Mouse (Mus musculus) bone marrow macrophage, adult 2 months (primary cell): Measurements from ENCODE around the gene Asb18. TPM values are rescaled to one million over a fixed set of nuclear protein-coding genes. Genes with fewer than 3 reads are reported as not detected.

ENCODE experiments used
- H3K27ac ChIP-seq: 2 replicates; pipeline ENCODE4 v1.5.1; 2012; ENCODE audit warnings: low read depth, low read length; ENCODE audit not compliant: insufficient read depth
- H3K4me1 ChIP-seq: 2 replicates; pipeline ENCODE4 v1.6.1; 2012; ENCODE audit warnings: low read length; ENCODE audit not compliant: control insufficient read depth, insufficient read depth
- H3K4me3 ChIP-seq: 2 replicates; pipeline ENCODE4 v1.5.1; 2012; ENCODE audit warnings: mild to moderate bottlenecking, low read length, moderate library complexity; ENCODE audit not compliant: insufficient read depth
- CTCF ChIP-seq: IDR thresholded peaks from 2 replicates; pipeline ENCODE4 v1.5.1; 2012; ENCODE audit warnings: low read depth, mild to moderate bottlenecking, low read length, moderate library complexity
- POLR2A ChIP-seq: IDR thresholded peaks from 2 replicates; pipeline ENCODE4 v1.6.1; 2012; ENCODE audit warnings: mild to moderate bottlenecking, low read depth, low read length, borderline replicate concordance
- polyA plus RNA-seq: library from polyadenylated mRNA; stranded (reverse); fragments of >200 nt; gene quantifications from 2 replicates; pipeline ENCODE4 v1.2.4, GENCODE M21; 2012; ENCODE audit not compliant: missing spikeins, insufficient read depth, insufficient read length

The Asb18 gene
- not detected in 2 replicates for polyA plus RNA-seq

DNA sequence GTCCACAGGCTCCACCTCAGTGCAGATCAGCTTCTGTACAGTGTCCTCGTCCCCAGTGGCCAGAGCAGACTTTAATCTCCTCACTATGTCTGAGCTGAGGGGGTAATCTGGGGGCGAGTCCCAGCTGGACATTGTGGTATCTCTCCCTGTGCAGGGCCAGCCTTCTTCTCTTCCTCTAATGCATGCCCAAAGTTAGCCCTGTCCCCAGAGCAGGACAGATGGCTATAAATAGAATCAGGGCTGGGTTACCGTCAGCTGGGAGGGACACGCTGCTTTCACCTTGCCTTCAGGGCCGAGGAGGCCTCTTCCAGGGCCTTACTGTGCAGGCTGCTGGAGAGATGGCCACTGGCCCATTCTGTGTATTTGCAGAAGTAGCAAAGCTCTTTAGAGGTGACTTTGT, at the start of gene Asb18:
TSS of gene Asb18 (minus strand) at position 221 of the 400 bp plus-strand sequence.
- Histone ChIP-seq H3K27ac (no peak within 1 kb of the TSS), H3K4me1 (no peaks in the 10 kb centered on the region), H3K4me3 (no peak within 1 kb of the TSS)
- TF ChIP-seq POLR2A: no peak
- TF ChIP-seq CTCF: no peak

DNA sequence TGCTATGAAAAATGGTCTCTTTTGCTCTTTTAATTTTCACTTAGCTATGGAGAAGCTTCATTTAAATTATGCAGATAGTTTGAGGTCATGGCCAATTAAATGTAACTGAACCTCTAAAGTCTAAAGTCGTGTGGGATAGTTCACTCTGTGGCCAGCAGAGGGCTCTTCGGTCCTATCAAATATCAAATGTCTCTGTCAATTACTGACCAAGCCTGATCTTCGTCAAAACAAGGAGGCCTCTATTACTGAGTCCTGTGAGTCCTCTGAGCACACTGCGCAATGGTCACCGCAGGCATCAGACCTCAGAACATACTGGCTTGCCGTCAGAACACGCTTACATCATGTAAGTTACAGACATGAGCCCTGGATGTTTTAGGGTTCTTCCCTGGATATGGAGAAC, 46.1 kb upstream of the Asb18 start:
- no peak overlapping the region for H3K27ac ChIP-seq
- no peak overlapping the region for H3K4me3 ChIP-seq
- H3K4me1 ChIP-seq: no peaks in the 10 kb centered on the region
- TF ChIP-seq CTCF: no peak
- no peak for TF ChIP-seq POLR2A

DNA sequence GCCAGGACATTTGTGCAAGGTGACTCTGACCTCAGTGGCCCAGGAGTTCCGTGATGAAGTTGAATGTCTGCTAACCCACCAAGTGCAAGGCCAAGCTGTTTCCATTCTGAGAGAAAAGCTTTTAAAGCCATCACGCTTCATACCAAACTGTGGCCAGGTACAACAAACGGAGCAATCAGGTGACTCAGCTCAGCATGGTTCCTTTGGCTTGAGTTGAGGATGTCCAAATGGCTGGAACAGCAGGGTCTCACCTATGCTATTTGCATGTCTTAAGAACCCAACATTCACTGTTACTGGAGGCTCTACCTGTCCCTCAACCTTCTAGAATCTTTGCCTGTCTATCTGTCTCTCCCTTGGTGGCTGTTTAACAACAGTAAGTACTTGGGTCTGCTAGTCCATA, 45.6 kb upstream of the Asb18 start:
- TF ChIP-seq CTCF: no peak
- TF ChIP-seq POLR2A: no peak
- H3K27ac ChIP-seq: no peak overlapping the region
- H3K4me1 ChIP-seq: no peaks in the 10 kb centered on the region
- H3K4me3 ChIP-seq: no peak overlapping the region

DNA sequence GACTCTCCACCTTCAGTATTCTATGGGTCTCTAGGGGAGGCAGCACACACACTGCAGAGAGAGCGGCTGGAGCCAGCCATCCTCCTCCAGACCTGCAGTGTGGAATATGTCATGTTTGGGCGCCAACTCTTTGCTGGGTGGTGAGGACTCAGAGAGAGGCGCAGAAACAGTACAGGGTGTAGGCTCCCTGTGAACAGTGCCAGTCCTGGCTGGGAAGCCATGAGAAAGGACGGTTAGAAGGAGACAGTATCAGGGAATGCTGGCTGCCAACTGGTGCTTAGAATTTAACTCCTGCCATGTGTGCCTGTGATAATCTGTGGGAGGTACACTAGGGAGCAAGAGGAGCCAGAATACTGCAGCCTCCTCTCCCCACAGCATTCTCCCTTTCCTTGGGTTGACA, 40.5 kb upstream of the Asb18 start:
- TF ChIP-seq POLR2A: no peak
- no peak for TF ChIP-seq CTCF
- Histone ChIP-seq H3K27ac (no peak overlapping the region), H3K4me1 (no peaks in the 10 kb centered on the region), H3K4me3 (no peak overlapping the region)

DNA sequence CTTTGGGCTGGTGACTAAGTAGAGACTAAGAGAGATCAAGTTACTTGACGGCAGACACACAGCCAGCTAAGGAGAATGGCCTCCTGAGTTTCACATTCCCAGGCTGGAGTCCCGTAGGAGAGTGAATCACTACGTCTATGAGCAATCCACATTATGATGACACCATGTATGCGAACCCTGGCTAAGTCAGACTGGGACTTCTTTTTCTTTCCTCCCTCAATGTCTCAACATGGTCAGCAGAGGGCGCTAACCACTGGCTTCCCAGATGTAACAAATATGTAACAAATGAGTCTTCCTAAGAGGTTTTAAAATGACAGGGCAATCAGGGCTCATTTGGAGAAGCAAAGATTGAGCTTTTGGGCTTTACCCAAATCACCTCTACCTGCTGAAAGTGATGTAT, 36.9 kb upstream of the Asb18 start:
- TF ChIP-seq POLR2A (no peak), CTCF (no peak)
- Histone ChIP-seq H3K27ac (no peak overlapping the region), H3K4me3 (no peak overlapping the region), H3K4me1 (no peaks in the 10 kb centered on the region)

DNA sequence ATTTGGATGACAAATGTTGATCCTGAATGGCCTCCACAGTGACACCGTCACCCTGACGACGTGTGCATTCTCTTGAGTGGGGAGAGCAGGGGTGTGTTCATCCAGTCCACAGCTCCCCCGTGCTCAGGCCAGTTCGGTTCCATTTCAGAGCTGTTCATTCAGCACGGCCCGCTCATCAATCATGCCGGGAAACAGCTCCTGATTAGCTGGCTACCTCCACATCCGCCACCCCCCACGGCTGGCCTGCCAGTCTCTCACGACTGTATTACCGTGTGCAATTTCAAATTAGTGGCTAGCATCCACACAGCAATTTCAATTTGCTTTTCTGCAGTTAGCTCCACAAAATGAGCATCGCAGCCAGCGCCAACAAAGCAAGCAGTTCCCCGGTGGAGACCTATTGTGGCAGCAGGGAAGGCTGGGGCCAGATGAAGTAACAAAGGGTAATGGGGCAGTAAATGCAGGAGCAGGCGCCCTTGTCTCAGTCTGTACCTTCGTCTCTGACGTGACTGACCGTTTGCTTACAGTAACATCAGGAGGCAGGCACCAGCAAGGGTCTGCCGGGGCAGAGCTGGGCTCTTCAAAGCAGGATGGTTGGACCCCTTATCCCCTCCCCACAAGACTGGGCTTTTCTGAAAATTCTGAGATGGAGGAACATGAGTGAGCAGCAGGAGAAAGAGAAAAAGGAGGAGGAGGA, 35.7 kb upstream of the Asb18 start:
- Histone ChIP-seq H3K27ac (no peak overlapping the region), H3K4me1 (no peaks in the 10 kb centered on the region), H3K4me3 (no peak overlapping the region)
- TF ChIP-seq POLR2A: no peak
- no peak for TF ChIP-seq CTCF

DNA sequence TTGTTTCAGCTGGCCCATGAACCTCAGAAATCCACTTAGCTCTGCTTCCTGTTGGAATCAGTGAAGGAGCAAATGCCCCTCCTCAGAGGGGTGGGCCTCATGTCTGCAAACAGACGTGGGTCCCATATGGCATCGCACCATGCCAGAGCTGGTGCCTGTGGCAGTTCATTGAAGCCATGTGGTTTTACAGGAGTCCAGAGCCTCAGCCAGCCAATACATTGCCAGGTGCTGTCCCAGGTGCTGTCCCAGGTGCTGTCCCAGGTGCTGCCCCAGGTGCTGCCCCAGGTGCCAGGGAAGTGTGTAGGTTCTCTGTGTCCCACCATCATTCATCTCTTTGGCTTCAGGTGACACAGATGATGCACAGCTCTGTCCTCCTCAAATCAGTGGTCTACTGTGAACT, 13.8 kb upstream of the Asb18 start:
- no peaks in the 10 kb centered on the region for H3K4me1 ChIP-seq
- no peak for TF ChIP-seq CTCF
- TF ChIP-seq POLR2A: no peak
- no peak overlapping the region for H3K4me3 ChIP-seq
- H3K27ac ChIP-seq: no peak overlapping the region

DNA sequence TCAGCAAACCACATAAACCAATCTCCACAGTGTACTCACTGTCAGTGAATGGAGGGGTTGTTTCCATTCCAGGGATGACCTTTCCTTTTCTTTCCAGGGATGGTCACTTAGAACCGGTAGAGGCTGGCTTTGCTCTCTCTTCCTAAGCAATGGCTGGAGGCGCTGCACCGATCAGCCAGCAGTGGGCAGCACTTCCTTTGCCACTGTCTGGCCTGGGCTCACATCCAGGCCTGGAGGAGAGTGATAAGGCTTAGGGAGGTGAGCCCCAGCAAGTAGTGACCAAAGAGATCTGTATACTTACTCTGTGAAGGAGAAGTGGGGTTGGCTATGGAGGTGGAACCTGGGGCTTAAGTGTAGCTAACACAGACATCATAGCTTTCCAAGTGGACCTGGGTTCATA, 12.5 kb upstream of the Asb18 start:
- Histone ChIP-seq H3K27ac (no peak overlapping the region), H3K4me1 (no peaks in the 10 kb centered on the region), H3K4me3 (no peak overlapping the region)
- no peak for TF ChIP-seq POLR2A
- TF ChIP-seq CTCF: peak; percentile 15; the same call in 1 of the 2 replicates

DNA sequence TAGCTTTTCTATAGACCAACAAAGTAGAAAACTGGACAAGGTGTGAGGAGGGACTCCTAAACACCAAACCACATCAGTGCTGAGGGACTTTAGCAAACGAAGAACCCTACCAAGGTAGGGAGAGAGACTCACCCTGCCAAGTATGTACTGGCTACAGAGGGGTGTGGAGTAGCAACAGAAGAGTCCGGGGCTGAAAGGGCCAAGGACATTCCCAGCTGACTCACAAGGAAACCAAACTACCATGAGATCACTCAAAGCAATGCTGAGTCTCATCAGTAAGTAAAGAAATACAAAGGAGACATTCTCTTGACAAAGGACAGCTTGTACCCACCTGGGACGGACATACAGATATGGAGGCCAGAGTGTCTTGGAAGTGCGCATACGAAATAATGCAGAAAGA, 5.9 kb upstream of the Asb18 start:
- no peak overlapping the region for H3K27ac ChIP-seq
- H3K4me1 ChIP-seq: no peaks in the 10 kb centered on the region
- no peak for TF ChIP-seq POLR2A
- no peak for TF ChIP-seq CTCF
- H3K4me3 ChIP-seq: no peak overlapping the region

DNA sequence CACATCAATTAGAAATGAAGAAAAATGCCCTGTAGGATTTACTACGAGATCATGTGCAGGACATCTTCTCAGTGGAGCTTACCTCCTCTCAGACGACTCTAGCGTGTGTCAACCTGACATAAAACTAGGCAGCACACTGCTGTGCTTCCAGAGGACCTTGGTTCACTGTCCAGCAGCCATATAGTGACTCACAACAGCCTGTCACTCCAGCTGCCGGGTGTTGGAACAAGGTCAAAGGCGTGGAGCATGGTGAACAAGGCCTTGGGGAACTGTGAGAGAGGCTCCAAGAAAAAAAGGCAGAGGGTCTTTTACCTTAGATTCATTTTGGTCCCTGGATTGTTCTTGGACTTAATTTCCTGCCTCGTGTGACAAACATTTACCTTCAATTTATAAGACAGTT, 3.6 kb upstream of the Asb18 start:
- Histone ChIP-seq H3K4me1 (no peaks in the 10 kb centered on the region), H3K4me3 (no peak overlapping the region), H3K27ac (no peak overlapping the region)
- TF ChIP-seq CTCF (no peak), POLR2A (no peak)

DNA sequence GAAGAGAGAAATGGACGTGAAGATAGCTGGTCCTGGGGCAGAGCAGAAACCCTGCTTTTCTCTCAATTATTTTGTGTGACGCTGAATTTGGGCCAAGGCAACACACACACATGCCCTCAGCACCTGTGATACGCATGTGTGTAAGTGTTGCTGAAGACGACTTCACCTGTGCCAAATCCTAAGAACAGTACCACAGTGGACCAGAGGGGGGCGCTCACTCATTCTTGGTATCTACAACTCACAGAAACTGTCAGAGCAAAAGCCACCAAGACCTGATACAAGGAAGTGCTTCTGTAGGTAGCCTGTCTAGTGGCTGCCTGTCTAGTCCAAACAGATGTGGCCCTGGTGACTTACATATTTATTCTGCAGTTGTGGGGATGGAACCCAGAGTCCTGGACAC, 1.2 kb downstream of the Asb18 start:
- Histone ChIP-seq H3K4me1 (no peaks in the 10 kb centered on the region), H3K4me3 (no peak overlapping the region), H3K27ac (no peak overlapping the region)
- TF ChIP-seq CTCF: no peak
- TF ChIP-seq POLR2A: no peak
